Mouse (Mus musculus) G1E (cell line): ENCODE results near the gene Ryr1.

ENCODE experiments used
- CTCF ChIP-seq: IDR thresholded peaks from 2 replicates; pipeline ENCODE4 v1.5.1; 2012; ENCODE audit warnings: low read depth, low read length, inconsistent platforms, mixed read lengths
- GATA1 ChIP-seq: IDR thresholded peaks from 2 replicates; pipeline ENCODE4 v1.6.1; 2012; ENCODE audit warnings: borderline replicate concordance, low read length, inconsistent platforms, mixed read lengths

DNA sequence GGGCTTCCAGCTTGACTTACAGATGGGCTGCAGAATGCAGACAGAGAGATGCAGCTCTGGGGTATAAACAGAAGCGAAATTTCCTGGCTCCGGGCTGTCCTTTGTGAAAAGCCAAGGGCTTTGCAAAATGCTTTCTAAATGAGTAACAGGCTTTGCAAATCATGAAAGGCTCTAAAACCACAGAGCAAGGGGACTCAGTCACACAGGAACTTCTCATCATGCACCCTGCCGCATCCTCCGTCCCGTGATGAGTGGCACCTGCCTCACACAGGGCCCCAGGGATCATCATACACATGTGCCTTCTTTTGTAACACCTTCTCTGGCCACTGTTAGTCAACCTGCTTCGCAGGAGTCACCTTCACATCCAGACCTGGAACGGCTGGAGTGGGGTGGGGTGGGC, 99.4 kb downstream of the Ryr1 start:
- TF ChIP-seq CTCF (no peak), GATA1 (no peak)
